Mouse (Mus musculus): ENCODE measurements around the gene Clca4a. TPM values are rescaled to one million over a fixed set of nuclear protein-coding genes. Genes with fewer than 3 reads are reported as not detected.

Gene Clca4a
- polyA plus RNA-seq, 1 experiment from 2014 or later, result not detected

Other genes with a start within 250 kb of the Clca4a start
- 7.6 and 12.7 TPM in 2 replicates for gene Clca3a1, start 214.1 kb downstream of the Clca4a start, polyA plus RNA-seq (2015; fragmentation: Nextera tagmentation; extraction: Ambion mirVana)
- gene Clca3a2, start 155.6 kb downstream of the Clca4a start, polyA plus RNA-seq (2015; fragmentation: Nextera tagmentation; extraction: Ambion mirVana), result 0.77 and 1.1 TPM in 2 replicates
- gene Clca3b, start 125.7 kb downstream of the Clca4a start, polyA plus RNA-seq (2015; fragmentation: Nextera tagmentation; extraction: Ambion mirVana), result 0.79 and 1.2 TPM in 2 replicates
- gene Clca4b, start 42.5 kb downstream of the Clca4a start, polyA plus RNA-seq (2015; fragmentation: Nextera tagmentation; extraction: Ambion mirVana), result 5.9 and 6.9 TPM in 2 replicates
- gene Clca1, start 57.7 kb upstream of the Clca4a start, polyA plus RNA-seq (2015; fragmentation: Nextera tagmentation; extraction: Ambion mirVana), result 10.7 and 11.8 TPM in 2 replicates
- gene Clca2, start 124.4 kb upstream of the Clca4a start, polyA plus RNA-seq (2015; fragmentation: Nextera tagmentation; extraction: Ambion mirVana), result 2.2 and 2.3 TPM in 2 replicates
- 14.6 and 16.7 TPM in 2 replicates for gene Odf2l, start 143.5 kb upstream of the Clca4a start, polyA plus RNA-seq (2015; fragmentation: Nextera tagmentation; extraction: Ambion mirVana)